Mouse (Mus musculus) erythroblast, embryonic 14.5 days (primary cell): ENCODE results near the gene Car8.

Experiments
- GATA1 ChIP-seq: IDR thresholded peaks from 2 replicates; pipeline ENCODE4 v1.6.1; 2012; ENCODE audit warnings: low read length, inconsistent platforms, mixed read lengths
- TAL1 ChIP-seq: IDR thresholded peaks from 3 replicates; pipeline ENCODE4 v1.6.1; 2012; ENCODE audit warnings: low read length, inconsistent platforms, mixed read lengths

DNA sequence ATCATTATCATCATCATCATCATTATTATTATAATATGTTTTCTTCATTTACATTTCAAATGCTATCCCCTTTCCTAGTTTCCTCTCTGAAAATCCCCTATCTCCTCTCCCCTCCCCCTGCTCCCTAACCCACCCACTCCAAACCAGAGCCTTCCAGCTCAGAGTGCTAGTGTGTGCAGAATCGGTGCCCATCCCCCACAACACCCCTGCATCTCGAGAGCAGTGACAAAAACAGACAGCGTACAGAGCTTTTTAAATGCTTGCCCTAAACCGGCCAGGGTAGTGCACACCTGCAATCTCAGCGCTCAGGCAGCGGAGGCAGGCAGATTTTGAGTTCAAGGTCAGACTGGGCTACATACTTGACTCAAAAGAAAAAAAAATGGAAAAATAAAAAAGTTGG, 22.3 kb downstream of the Car8 start:
- TF ChIP-seq TAL1 (no peak), GATA1 (no peak)
